Mouse (Mus musculus) neural tube, embryonic 13.5 days (tissue): ENCODE data around the gene Tmem200a. TPM values are rescaled to one million over a fixed set of nuclear protein-coding genes. Genes with fewer than 3 reads are reported as not detected.

Experiments
- ATAC-seq: fragments of 200-750 bp; cut with Nextera tagmentation; 2 replicates; pipeline ENCODE4 v1.8.0; 2017; ENCODE audit warnings: low read depth, mild to moderate bottlenecking, moderate TSS enrichment, moderate library complexity
- H3K27ac ChIP-seq: fragments of 300-500 bp; sonication (generic); replicated peaks from 2 replicates; pipeline ENCODE4 v1.5.1; 2015; ENCODE audit warnings: moderate library complexity, mild to moderate bottlenecking, inconsistent platforms
- H3K27me3 ChIP-seq: fragments of 300-500 bp; sonication (generic); 2 replicates; pipeline ENCODE4 v1.6.1; 2015; ENCODE audit warnings: mild to moderate bottlenecking, inconsistent platforms
- H3K36me3 ChIP-seq: fragments of 300-500 bp; sonication (generic); 2 replicates; pipeline ENCODE4 v1.6.1; 2015; ENCODE audit warnings: mild to moderate bottlenecking, inconsistent platforms
- H3K4me1 ChIP-seq: fragments of 300-500 bp; sonication (generic); replicated peaks from 2 replicates; pipeline ENCODE4 v1.6.1; 2015; ENCODE audit warnings: inconsistent platforms
- H3K4me2 ChIP-seq: fragments of 300-500 bp; sonication (generic); 2 replicates; pipeline ENCODE4 v1.6.1; 2015; ENCODE audit warnings: inconsistent platforms, mild to moderate bottlenecking, moderate library complexity
- H3K4me3 ChIP-seq: fragments of 300-500 bp; sonication (generic); 2 replicates; pipeline ENCODE4 v1.5.1; 2015; ENCODE audit warnings: mild to moderate bottlenecking, inconsistent platforms
- H3K9ac ChIP-seq: fragments of 300-500 bp; sonication (generic); 2 replicates; pipeline ENCODE4 v1.6.1; 2015; ENCODE audit warnings: moderate library complexity, mild to moderate bottlenecking, inconsistent platforms
- H3K9me3 ChIP-seq: fragments of 300-500 bp; sonication (generic); 2 replicates; pipeline ENCODE4 v1.6.1; 2016; ENCODE audit warnings: inconsistent platforms
- WGBS: fragments of 180-500 bp; shearing (Covaris S2); methylation state at CpG from one replicate; pipeline ENCODE4 v1.1.7; 2015; 5-methylcytosine and 5-hydroxymethylcytosine counted together
- polyA plus RNA-seq: library from polyadenylated mRNA; unstranded; fragments of >200 nt; fragmentation: Nextera tagmentation; extraction: Ambion mirVana; gene quantifications from 2 replicates; pipeline ENCODE4 v1.2.1, GENCODE M21; 2015

The Tmem200a gene
- polyA plus RNA-seq, 1 experiment from 2014 or later = 19.6 TPM

DNA sequence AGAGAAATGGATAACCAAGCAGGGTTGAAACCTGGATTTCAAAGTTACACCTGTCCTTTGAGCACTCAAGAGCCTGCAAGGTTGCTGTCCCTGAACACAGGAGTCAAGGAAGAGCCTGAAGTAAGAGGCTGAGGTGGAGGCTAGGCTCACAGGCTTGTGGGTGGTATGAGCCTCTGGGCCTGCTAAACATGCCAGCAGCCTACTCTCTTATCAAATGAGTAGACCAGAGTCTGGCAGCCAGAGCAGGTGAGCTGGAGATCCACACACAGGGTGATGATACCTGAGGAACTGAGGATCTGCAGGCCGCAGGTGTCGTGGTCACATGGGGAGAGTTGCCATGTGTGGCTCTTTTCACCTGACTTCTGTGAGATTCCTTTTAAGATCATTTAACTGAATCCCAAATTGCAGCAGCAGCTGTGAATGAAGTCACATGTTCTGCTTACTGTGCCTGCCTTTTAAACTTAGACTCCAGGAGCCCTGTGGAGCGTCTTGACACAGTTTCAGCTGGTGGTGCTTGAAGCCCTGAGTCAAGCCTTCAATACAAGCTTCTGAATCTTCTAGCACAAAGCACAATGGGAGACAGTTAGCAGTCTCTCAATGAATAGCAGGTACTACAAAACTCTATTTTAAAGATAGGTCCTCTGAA, 19.1 kb downstream of the Tmem200a start:
- Histone ChIP-seq H3K4me3 (no peak overlapping the region), H3K36me3 (no peaks in the 10 kb centered on the region), H3K4me1 (no peaks in the 10 kb centered on the region), H3K27ac (no peak overlapping the region), H3K9me3 (no peaks in the 10 kb centered on the region), H3K9ac (no peak overlapping the region), H3K27me3 (no peaks in the 10 kb centered on the region), H3K4me2 (no peak overlapping the region)
- WGBS = 88% methylated on average over 3 of the region's 3 CpGs
- no peak for ATAC-seq

DNA sequence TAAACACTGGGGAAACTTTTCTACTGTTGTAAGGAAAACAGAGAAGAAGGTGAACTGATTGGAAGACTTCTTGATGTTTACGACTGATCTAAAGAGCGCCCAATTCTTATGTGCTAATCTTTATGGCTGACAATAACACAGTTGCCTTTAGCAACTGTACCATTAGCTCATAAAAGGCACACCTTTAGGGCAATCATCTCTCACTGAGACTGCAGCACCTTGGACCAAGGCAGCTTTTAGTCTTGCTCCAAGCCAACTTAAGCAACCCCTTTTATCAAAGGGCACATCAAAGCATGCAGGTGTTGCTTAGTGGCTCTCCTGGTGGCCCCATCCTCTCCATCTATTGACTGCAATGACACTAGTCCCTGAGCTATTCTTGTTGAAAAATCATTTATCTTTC, 27.7 kb downstream of the Tmem200a start:
- Histone ChIP-seq H3K9ac (no peak overlapping the region), H3K4me3 (no peak overlapping the region), H3K4me1 (no peaks in the 10 kb centered on the region), H3K9me3 (no peaks in the 10 kb centered on the region), H3K27me3 (no peaks in the 10 kb centered on the region), H3K27ac (no peak overlapping the region), H3K36me3 (no peaks in the 10 kb centered on the region), H3K4me2 (no peak overlapping the region)
- WGBS = 86% methylated on average over 2 of the region's 2 CpGs
- ATAC-seq = no peak

DNA sequence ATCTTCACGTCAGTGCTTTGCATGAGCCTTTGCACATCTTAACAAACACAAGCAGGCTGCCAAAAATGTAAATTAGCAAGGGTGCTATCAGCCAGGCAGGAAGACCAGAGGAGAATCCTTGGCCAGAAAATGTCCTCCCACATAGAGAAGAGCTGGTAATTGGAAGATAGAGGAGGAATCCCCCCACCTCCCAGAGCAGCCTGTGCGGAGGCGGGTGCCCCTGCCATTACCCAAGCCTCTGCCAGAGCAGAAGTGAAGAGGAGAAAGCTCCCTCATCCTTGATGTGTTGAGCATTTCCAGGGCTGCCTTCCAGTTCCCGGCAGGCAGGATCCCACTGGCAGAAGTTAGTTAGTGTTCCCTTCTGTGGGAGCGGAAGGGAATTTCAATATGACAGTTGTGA, 43.9 kb downstream of the Tmem200a start:
- no peak for ATAC-seq
- H3K4me1 ChIP-seq = no peaks in the 10 kb centered on the region

DNA sequence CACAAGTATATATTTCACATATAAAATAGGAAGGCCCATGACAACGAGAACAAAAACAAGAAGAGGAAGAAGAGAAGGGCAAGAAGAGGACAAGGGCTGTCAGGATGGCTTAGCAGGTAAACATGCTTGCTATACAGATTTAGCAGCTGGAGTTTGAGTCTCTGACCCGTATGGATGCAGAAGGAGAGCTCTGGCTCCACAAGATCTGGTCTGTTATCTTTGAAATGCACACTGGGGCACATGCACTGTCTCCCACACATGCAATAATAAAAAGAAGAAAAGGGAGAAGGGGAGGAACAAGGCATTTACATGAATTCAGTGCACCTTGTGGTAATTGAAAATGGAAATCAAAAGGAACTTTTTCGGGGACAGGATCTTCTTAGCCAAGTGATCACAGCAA, 60.1 kb downstream of the Tmem200a start:
- 77% methylated on average over 3 of the region's 3 CpGs for WGBS

More for the DNA sequence above, 43.9 kb downstream of the Tmem200a start:
- H3K27ac ChIP-seq = no peak overlapping the region
- H3K9me3 ChIP-seq = no peaks in the 10 kb centered on the region
- H3K36me3 ChIP-seq = no peaks in the 10 kb centered on the region
- no peaks in the 10 kb centered on the region for H3K27me3 ChIP-seq
- no peak overlapping the region for H3K4me3 ChIP-seq
- H3K9ac ChIP-seq = no peak overlapping the region
- WGBS = 94% methylated on average over 5 of the region's 5 CpGs
- H3K4me2 ChIP-seq = no peak overlapping the region

DNA sequence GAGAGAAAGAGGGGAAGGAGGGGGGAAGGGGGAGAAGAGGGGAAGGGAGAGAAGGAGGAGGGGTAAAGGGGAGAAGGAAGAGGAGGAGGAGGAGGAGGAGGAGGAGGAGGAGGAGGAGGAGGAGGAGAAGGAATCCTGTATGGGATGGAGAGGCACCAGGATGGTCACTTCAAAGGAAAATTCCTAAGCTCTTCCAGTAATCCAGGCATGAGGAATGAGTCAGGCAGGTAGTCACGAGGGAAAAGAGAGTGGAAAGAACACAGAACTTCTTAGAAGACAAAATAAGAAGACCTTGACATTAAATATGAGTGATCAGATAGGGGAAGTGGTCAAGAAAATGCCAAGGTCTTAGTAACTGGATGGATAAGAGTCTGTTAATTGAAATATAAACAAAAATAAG, 64.6 kb downstream of the Tmem200a start:
- no peak overlapping the region for H3K4me2 ChIP-seq

More for the DNA sequence above, 60.1 kb downstream of the Tmem200a start:
- H3K4me1 ChIP-seq = no peaks in the 10 kb centered on the region
- no peaks in the 10 kb centered on the region for H3K9me3 ChIP-seq
- ATAC-seq = no peak
- H3K4me3 ChIP-seq = no peak overlapping the region
- no peak overlapping the region for H3K9ac ChIP-seq
- H3K4me2 ChIP-seq = no peak overlapping the region
- H3K36me3 ChIP-seq = no peaks in the 10 kb centered on the region
- no peaks in the 10 kb centered on the region for H3K27me3 ChIP-seq
- H3K27ac ChIP-seq = no peak overlapping the region

DNA sequence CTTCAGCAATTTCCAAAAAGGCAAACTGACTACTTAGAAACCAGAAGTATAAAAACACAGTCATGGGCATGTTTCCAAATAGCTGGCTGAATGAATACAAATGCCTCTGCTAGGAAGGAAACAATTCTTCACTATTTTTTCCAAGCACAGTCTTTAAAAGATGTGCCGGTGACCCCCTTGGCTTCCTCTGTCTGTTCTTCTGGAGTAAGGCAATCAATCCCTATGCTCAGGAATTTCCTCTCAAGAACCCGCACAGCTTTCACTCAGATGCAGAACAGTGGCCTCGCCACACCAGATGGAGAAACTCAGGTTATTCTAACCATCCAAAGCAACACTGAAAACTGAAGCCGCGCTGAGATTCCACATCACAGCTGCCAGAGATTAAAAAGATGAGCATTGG, 69.9 kb downstream of the Tmem200a start:
- Histone ChIP-seq H3K9ac (no peak overlapping the region), H3K4me3 (no peak overlapping the region), H3K27me3 (no peaks in the 10 kb centered on the region), H3K27ac (no peak overlapping the region), H3K4me2 (no peak overlapping the region), H3K36me3 (no peaks in the 10 kb centered on the region), H3K4me1 (peaks cover 4% of the 10 kb centered on the region), H3K9me3 (no peaks in the 10 kb centered on the region)
- 58% methylated on average over 5 of the region's 5 CpGs for WGBS
- ATAC-seq = no peak

More for the DNA sequence above, 64.6 kb downstream of the Tmem200a start:
- no peak for ATAC-seq
- WGBS = 87% methylated on average over 1 of the region's 1 CpGs
- H3K27me3 ChIP-seq = no peaks in the 10 kb centered on the region
- no peak overlapping the region for H3K4me3 ChIP-seq
- H3K36me3 ChIP-seq = no peaks in the 10 kb centered on the region
- H3K27ac ChIP-seq = no peak overlapping the region
- H3K4me1 ChIP-seq = no peaks in the 10 kb centered on the region
- H3K9ac ChIP-seq = no peak overlapping the region
- no peaks in the 10 kb centered on the region for H3K9me3 ChIP-seq

DNA sequence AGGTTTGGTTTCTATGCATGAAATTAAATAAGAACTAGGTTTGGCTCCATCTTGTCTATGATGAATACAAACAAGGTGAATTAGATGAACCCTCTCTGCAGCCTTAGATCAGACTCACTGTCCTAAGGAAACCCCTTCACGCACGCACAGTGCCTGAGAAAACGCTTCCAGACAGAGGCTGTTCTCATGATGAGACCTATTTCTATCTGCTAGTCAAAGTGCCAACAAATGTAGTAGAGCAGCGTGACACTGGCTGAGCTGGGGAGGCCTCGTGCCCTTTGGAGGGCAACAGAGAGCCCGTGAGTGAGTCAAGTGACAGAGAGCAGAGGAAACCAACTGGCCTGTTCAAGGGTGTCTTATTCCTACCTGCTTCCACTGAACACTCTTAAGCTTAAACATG, 73.4 kb downstream of the Tmem200a start:
- Histone ChIP-seq H3K36me3 (no peaks in the 10 kb centered on the region), H3K9ac (no peak overlapping the region), H3K9me3 (no peaks in the 10 kb centered on the region), H3K4me3 (no peak overlapping the region), H3K27ac (no peak overlapping the region), H3K4me1 (peaks cover 4% of the 10 kb centered on the region), H3K27me3 (no peaks in the 10 kb centered on the region), H3K4me2 (no peak overlapping the region)
- WGBS = 89% methylated on average over 6 of the region's 6 CpGs
- no peak for ATAC-seq

DNA sequence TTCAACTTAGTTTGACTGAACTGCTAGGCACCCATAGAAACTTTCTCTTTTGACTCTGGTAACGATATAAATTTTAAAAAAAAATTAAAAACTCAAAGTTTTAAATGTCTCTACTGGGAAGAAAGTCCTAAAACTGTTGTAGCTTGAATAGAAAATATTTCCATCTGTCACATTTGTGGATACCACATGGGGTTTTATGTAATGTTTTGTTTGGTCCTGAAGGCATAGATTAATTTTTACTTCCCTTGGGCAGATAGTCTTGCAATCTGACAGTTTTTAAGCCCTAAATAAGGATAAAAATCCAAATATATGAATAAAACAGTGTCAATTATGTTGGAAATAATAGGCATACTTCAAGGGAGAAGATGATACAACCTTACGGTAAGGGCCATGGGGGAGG, 78.0 kb downstream of the Tmem200a start:
- WGBS = 93% methylated on average over 2 of the region's 2 CpGs
- Histone ChIP-seq H3K27me3 (no peaks in the 10 kb centered on the region), H3K4me1 (peaks cover 7% of the 10 kb centered on the region; the same call in 1 of the 2 replicates), H3K4me3 (no peak overlapping the region), H3K9me3 (no peaks in the 10 kb centered on the region), H3K27ac (no peak overlapping the region), H3K9ac (no peak overlapping the region), H3K4me2 (no peak overlapping the region), H3K36me3 (no peaks in the 10 kb centered on the region)
- no peak for ATAC-seq

DNA sequence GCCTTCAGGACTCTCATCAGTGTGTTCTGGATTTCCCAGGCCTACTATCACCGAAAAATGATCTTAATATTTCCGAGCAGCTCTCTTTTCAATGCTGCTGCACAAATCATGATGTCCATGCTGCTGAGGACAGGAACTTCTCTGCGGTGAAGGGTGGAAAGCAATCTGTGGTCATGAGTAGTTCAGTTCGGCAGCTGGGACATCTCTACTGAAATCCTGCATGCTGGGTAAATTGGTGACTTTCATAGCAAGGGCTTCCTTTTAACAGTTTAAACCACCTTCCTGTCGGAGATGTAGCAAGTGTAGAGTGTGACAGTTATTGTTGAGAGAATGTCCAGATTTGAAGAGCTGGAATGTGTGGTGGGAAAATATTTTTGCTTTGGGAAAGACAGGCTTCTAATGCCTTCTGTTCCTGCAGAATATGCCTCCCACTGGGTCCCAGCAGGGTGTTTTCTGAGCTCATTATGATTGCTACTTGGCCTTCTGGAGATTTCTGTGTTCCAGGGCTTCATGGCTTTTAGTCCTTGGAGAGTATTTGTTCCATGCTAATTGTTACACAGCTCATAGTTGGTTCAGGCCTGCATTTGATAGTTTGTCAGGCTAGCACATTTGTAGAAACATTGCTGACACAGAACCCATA, 79.4 kb downstream of the Tmem200a start:
- Histone ChIP-seq H3K4me3 (no peak overlapping the region), H3K27me3 (no peaks in the 10 kb centered on the region), H3K27ac (no peak overlapping the region), H3K9ac (no peak overlapping the region), H3K9me3 (no peaks in the 10 kb centered on the region), H3K4me1 (peaks cover 7% of the 10 kb centered on the region; the same call in 1 of the 2 replicates), H3K4me2 (no peak overlapping the region), H3K36me3 (no peaks in the 10 kb centered on the region)
- WGBS = 83% methylated on average over 5 of the region's 5 CpGs
- ATAC-seq = no peak

DNA sequence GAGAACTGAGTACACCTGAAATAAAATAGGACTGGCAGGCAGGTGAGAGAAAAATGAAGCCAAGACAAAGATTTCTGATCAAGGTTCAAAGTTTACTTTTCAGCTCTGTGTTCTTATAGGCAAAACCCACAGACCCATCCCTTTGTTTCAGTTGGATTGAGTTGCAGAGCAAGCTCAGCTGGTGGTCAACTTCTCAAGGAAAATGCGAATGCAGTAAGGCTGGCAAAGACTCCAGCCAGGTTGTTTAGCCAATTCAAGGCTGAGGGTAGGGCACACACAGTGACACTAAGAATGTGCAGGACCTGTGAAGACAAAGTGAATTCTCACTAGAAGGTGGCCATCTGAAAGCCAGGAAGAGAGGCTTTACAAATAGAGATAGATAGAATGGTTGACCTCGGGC, 94.8 kb downstream of the Tmem200a start:
- Histone ChIP-seq H3K4me1 (no peaks in the 10 kb centered on the region), H3K9ac (no peak overlapping the region), H3K4me2 (no peak overlapping the region), H3K27ac (no peak overlapping the region), H3K4me3 (no peak overlapping the region), H3K36me3 (no peaks in the 10 kb centered on the region), H3K27me3 (no peaks in the 10 kb centered on the region), H3K9me3 (no peaks in the 10 kb centered on the region)
- no peak for ATAC-seq
- WGBS = 68% methylated on average over 2 of the region's 2 CpGs

DNA sequence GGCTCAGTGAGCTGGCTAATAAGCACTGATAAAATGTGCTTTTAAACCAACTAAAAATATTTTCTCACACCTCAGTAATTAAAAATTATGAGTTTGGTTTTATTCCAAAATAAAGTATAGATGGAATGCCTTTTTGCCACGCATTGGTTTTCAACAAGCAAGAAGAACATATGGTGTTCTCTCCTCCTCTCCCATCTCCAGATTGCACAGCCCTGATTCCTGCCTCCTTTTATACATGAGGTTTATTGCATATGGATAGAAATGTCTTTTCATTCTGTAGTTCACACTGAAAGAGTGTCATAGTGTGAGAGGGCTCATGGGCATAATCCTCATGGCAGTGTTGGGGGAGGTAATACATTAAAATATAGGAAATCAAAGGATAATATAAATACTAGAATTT, 96.2 kb downstream of the Tmem200a start:
- no peak overlapping the region for H3K9ac ChIP-seq
- H3K4me1 ChIP-seq = no peaks in the 10 kb centered on the region
- 71% methylated on average over 1 of the region's 1 CpGs for WGBS
- H3K4me3 ChIP-seq = no peak overlapping the region
- ATAC-seq = no peak
- no peak overlapping the region for H3K27ac ChIP-seq
- no peak overlapping the region for H3K4me2 ChIP-seq
- H3K9me3 ChIP-seq = peaks cover 8% of the 10 kb centered on the region; the same call in 1 of the 2 replicates
- 0 out of 2 replicates have a peak, but pooled peaks cover 3% of the 10 kb centered on the region for H3K36me3 ChIP-seq
- no peaks in the 10 kb centered on the region for H3K27me3 ChIP-seq

DNA sequence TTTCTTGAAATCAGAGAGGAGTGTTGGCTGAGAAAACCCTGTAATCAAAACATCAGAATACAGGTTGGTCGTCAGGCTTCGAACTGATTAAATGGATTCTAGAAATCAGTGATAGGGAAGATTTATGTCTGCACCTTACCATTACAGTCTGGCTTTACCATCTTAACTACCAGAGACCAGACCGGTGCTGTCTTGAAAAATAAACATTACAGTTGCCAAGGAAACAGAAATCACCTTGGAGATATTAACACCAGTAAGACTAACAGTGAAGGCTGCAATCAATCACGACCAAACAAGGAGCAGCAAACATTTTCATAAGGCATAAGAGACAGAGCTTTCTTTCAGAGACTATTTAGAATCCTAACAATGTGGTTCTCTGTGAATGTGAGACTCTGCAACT, 116.0 kb downstream of the Tmem200a start:
- no peak for ATAC-seq
- no peak overlapping the region for H3K4me3 ChIP-seq

DNA sequence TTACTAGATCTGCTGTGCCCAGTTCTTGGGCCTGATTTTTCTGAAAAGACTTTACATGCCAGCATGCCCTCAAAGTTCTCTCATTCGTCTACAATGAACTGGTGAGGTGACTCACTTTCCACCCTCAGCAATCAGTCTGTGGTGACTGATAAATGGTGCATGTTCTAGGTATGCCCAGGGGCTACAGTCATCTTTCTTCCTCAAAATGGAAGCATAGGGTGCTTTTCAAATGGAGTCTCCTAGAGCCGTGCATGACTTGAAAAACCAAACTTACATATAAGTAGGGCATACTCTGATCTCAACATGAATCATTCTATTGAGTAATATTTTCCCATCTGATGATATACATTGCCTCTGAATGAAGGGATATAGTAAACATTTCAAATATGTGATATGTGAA, 117.8 kb downstream of the Tmem200a start:
- 89% methylated on average over 2 of the region's 2 CpGs for WGBS
- no peak overlapping the region for H3K27ac ChIP-seq
- no peak for ATAC-seq

More for the DNA sequence above, 116.0 kb downstream of the Tmem200a start:
- no peaks in the 10 kb centered on the region for H3K27me3 ChIP-seq
- whole genome bisulfite sequencing = 57% methylated on average over 4 of the region's 4 CpGs
- H3K9me3 ChIP-seq = no peaks in the 10 kb centered on the region
- no peaks in the 10 kb centered on the region for H3K36me3 ChIP-seq
- H3K27ac ChIP-seq = no peak overlapping the region
- H3K4me2 ChIP-seq = no peak overlapping the region
- H3K4me1 ChIP-seq = no peaks in the 10 kb centered on the region
- no peak overlapping the region for H3K9ac ChIP-seq

More for the DNA sequence above, 117.8 kb downstream of the Tmem200a start:
- H3K9me3 ChIP-seq = no peaks in the 10 kb centered on the region
- no peaks in the 10 kb centered on the region for H3K27me3 ChIP-seq
- H3K4me1 ChIP-seq = no peaks in the 10 kb centered on the region
- H3K4me2 ChIP-seq = no peak overlapping the region
- no peak overlapping the region for H3K4me3 ChIP-seq
- no peaks in the 10 kb centered on the region for H3K36me3 ChIP-seq
- no peak overlapping the region for H3K9ac ChIP-seq
